Mouse (Mus musculus) adrenal gland, postnatal 36 days (tissue): Measurements from ENCODE around the gene Myof. TPM values are rescaled to one million over a fixed set of nuclear protein-coding genes. Genes with fewer than 3 reads are reported as not detected.
A peak's percentile ranks its signal among the peaks of the same experiment; 100 is the strongest.

ENCODE experiments used
- DNase-seq, 2 experiments: peaks; one replicate each; pipeline ENCODE4 v3.0.0; 2021; ENCODE audit warnings: mixed read lengths in 1 of 2
- long read RNA-seq, 2 experiments: library from polyadenylated mRNA; stranded (forward); transcript quantifications; one replicate each; pipeline ENCODE4 v2.0.0; 2021; ENCODE audit warnings: borderline sequencing depth in 2 of 2
- total RNA-seq, 2 experiments: library from RNA; stranded (reverse); gene quantifications; 2 replicates each; pipeline ENCODE4 v1.2.3; 2021

Myof gene
- total RNA-seq, result 10 to 100 TPM; 33.4 to 59.2 TPM
- long read RNA-seq, experiment 1, partial matches to known transcripts, result 5 of 5 reads
- long read RNA-seq, experiment 1, other reads (novel, unspliced or antisense), result 0 of 5 reads
- long read RNA-seq, experiment 2, partial matches to known transcripts, result 2 of 6 reads
- long read RNA-seq, experiment 2, other reads (novel, unspliced or antisense), result 4 of 6 reads

GRCm38 (mm10) chr19:38043281-38043981 lies at the start of gene Myof:
Gene Myof, minus strand, starts transcription at chr19:38043577.
- DNase-seq, result peak; percentile 53 to 78

DNA sequence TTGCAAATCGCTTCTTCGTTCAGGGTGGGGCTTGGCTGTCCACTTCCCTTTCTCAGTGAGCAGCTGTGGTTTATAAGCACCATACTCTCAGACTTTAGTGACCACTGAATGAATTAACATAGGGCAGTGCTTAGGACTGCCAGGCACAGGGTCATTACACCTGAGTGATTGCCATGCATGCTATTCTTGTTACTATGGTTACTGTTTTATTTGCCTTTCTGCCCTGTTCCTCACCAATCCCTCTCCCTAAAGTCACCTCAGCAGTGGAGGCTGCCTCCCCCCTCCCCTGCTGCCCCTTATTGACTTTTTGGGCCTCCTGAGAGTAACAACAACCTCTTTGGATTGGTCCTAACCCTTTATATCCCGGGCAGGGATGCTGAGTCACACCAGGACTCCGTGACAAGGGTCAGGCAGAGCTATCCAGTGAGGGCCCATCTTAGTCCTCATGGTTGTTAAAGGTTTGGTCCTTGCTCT lies 48.2 kb upstream of the Myof start:
- DNase-seq, result no peak

DNA sequence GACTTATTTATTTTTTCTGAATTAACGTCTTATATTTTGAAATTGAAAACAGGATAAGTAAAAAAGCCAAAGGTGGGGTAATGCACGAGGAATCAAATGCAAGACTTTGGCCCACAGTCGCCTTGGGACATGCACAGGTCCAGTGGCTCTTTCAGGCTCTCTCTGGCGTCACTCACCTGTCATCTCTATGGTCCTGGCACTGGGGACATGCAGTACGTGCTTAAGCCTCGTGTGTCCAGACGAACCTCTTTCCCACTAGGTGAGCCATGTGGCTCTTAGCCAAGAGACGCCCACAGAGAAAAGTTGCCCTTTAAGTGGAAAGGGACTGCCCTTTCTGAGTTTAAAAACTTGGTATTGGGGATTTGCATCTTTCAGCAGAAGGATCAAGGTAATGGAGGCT lies 46.0 kb upstream of the Myof start:
- DNase-seq, result peak in 1 of 2 experiments; percentile 22

GRCm38 (mm10) chr19:38086948-38087551 lies 43.7 kb upstream of the Myof start:
- DNase-seq, result peak; percentile 39 to 51

GRCm38 (mm10) chr19:38085841-38086240 lies 42.5 kb upstream of the Myof start:
- no peak for DNase-seq

GRCm38 (mm10) chr19:38082931-38083525 lies 39.7 kb upstream of the Myof start:
- DNase-seq, result no peak

DNA sequence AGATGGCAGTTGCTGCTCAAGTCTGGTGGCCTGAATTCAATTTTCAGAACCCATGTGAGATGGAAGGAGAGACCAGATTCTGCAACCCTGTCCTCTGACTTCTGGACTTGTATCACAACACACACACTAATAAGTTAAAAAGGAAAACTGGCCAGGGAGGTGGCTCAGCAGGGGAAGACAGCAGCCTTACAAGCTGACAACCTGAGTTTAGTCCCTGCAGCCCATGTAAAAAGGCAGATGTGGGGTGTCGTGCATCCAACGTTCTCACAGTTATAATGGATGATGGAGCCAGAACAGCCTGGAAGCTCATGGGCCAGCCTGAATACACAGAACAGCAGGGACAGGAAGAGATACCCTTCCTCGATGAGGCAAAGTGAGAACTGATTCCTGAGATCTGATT lies 38.0 kb upstream of the Myof start:
- no peak for DNase-seq

DNA sequence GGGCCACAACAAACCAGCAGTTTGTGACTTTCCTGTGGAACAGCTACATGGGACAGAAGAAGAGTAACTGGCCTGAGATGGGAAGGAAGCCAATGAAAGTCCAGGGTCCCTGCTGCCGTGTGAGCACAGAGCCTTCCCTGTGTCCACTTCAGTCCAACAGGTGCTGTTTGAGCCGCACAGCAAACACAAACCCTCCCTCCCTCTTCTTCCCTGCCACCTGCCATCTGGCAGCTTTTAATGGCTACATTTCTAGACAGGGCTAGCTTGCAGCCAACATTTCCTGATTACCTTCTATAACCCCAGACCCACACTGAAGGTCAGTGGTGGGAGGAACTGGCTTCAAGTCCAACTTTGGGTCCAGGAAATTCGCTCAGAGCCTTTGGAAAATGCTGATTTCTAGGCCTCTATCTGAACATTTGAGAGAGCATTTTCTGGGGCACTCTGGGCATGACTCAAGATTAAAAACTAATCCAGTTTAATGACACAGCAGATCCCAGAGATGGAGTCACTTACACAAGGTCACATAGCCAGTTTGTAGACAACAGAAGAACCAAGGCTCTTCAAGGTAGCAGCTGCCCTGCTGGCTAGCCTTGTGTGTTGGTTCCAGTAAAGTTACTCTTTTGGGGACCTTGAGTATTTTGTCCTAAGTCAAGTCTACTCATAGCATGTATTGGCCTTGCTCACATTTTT lies 34.6 kb upstream of the Myof start:
- DNase-seq, result no peak

GRCm38 (mm10) chr19:38076251-38076650 lies 32.9 kb upstream of the Myof start:
- peak; percentile 50 to 56 for DNase-seq

DNA sequence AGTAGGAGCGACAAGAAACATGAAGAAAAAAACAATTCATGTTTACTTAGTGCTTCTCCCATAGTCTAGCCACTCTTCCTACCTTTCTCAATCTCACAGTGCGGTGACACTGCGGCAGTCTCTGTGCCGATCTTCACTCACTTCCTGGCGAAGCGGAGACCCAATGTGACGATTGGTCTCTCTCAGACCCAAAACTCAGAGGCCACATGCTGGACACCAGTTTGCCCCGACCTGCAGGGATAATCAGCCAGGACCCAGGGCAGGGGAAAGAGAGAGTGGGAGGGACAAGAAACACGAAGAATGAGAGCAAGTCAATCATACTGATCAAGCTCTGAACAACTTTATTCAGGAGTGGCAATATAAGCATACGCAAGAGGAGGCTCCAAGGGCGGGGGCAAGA lies 31.7 kb upstream of the Myof start:
- no peak for DNase-seq

- DNase-seq, result no peak
Measured at GRCm38 (mm10) chr19:38073226-38073625, 29.8 kb upstream of the Myof start.

GRCm38 (mm10) chr19:38064051-38064450 lies 20.7 kb upstream of the Myof start:
- no peak for DNase-seq

DNA sequence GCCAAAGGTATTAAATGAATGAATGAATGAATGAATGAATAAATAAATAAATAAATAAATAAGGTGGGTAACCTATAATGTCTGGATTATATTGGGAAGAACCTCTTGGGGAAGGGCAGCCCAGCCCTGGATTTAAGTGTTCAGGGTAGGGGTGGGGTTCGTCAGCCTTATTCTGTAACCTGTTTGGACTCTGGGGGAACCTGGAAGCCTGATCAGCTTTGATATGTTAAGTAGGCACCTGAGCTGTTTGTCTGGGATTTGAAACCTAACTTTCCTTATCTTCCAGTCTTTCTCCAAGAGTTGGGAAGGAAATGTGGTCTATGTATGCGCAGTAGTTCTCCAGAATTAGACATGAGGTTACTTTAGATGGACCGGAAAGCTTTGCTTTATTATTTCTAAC lies 19.8 kb upstream of the Myof start:
- no peak for DNase-seq

GRCm38 (mm10) chr19:38056931-38057330 lies 13.6 kb upstream of the Myof start:
- DNase-seq, result no peak

DNA sequence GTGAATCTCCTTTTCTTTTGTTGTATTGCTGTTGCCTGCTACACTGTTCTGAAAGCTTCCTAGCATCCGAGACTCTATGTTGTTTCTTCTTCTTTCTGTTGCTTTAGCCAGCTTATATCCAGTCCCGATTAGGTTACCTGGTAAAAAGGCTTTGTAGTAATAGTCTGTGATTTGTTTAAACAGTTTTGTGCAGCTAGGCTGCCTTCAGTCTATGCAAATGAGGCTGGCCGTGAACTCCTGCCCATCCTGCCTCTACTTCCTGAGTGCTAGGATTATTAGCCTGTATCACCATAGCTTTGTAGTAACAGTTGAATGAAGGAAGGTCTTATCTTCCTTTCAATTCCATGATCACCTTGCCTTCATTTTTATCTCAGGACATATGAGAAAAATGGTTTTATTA lies 12.9 kb upstream of the Myof start:
- no peak for DNase-seq

DNA sequence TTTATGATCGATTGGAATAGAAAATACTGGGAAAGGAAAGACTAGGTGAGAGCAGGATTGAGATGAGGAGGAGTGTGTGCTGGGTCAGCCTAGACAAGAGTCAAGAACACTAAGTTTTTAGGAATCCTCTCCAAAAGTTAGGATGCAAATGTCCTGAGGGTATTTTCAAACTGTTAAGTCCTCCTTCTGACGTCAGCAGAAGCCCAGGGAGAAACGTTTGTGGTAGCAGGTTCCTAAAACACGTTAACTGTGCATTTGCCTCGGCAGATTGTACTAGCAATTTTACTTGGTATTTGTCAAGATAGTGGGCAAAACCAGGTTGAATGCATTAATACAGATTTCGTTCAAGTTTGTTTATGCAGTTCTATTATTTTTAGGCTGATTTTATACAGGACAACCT lies 12.4 kb upstream of the Myof start:
- DNase-seq, result no peak

DNA sequence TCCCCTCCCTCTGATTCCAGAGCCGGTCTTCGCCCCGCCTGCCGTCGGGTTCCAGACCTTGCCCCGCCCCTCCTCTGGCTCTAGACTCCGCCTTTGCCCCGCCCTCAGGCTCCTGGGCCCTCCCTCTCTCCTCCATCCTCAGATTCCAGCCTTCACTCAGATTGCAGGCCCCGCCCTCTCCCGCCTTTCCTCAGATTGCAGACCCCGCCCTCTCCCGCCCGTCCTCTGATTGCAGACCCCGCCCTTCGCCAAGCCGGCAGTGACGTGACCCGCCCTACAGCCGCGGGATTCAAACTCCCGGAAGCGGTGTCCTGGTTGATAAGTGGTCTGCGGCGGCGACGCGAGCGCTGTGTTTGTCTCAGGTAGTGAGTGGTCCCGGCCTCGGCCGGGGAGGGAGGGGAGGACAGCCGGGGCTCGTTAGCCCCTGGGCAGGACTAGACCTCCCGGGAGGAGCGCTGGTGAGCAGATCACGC lies 11.4 kb upstream of the Myof start, which contains the start of gene Cep55:
Cep55 (plus strand) TSS at position 292 of the 473 bp plus-strand sequence.
- peak; percentile 97 to 99 for DNase-seq

- peak; percentile 83 to 89 for DNase-seq
Measured at GRCm38 (mm10) chr19:38054149-38054719, 10.9 kb upstream of the Myof start.

- DNase-seq, result peak in 1 of 2 experiments; percentile 17
Measured at GRCm38 (mm10) chr19:38053227-38054041, 10.1 kb upstream of the Myof start.

GRCm38 (mm10) chr19:38049686-38050085 lies 6.3 kb upstream of the Myof start:
- no peak for DNase-seq

GRCm38 (mm10) chr19:38045198-38045597 lies 1.8 kb upstream of the Myof start:
- no peak for DNase-seq
